Mouse (Mus musculus) left cerebral cortex, adult 18-20 months (tissue): ENCODE measurements around the gene Shank1. TPM values are rescaled to one million over a fixed set of nuclear protein-coding genes. Genes with fewer than 3 reads are reported as not detected.
"Not testable (repeated sequence)": the region's sequence is repeated elsewhere in the genome, so short reads cannot be mapped to it uniquely, and the experiment has no call there.

Experiments used
- DNase-seq, 2 experiments: peaks; one replicate each; pipeline ENCODE4 v3.0.0; 2021 to 2022; ENCODE audit warnings: low spot score in 2 of 2, mixed read lengths in 1 of 2
- long read RNA-seq, 2 experiments: library from polyadenylated mRNA; stranded (forward); transcript quantifications; one replicate each; pipeline ENCODE4 v2.0.0; 2021
- total RNA-seq, 2 experiments: library from RNA; stranded (reverse); gene quantifications; 2 replicates each; pipeline ENCODE4 v1.2.3; 2021

Gene Shank1
- 100 to 1,000 TPM; 519 to 589 TPM for total RNA-seq
- long read RNA-seq, experiment 1, partial matches to known transcripts, result 14 of 63 reads
- long read RNA-seq, experiment 1, other reads (novel, unspliced or antisense), result 49 of 63 reads
- long read RNA-seq, experiment 2, partial matches to known transcripts, result 9 of 40 reads
- long read RNA-seq, experiment 2, other reads (novel, unspliced or antisense), result 31 of 40 reads

DNA sequence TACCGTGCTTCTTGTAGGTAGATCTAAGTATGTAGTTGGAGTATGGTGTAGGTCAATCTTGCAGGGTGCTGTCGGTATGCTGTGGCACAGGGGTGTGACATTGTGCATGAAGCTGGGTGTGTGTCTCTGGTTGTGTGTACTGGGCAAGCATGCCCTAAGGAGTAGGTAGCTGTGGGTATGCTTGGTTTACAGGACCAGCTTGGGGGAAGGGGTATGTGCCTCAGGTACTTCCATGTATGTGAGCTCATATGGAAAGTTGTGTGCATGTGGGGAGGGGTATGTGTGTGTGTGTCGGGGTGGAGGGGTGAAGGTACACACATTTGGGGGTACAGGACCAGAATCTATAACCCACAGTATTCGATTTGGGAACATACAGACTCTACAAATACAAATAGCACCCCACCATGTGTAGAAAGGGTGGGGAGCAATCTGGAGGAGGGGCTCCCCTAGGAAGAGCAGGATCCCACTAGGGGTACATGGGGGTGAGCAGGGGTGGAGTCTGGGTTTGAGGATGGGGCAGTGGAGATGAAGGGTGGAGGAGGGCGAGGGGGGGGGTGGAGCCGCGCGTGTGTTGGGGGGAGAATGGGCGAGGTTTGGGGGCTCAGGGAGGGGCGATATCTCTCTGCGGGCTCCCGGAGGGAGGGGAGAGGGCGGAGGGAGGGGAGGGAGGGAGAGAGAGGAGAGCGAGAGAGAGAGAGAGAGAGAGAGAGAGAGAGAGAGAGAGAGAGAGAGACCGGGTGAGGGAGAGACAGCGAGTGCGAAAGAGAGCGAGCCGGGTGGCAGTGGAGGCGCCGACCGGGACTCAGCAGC, at the start of gene Shank1:
Gene Shank1, plus strand, starts transcription at position 779 of the 810 bp plus-strand sequence.
- no peak for DNase-seq

DNA sequence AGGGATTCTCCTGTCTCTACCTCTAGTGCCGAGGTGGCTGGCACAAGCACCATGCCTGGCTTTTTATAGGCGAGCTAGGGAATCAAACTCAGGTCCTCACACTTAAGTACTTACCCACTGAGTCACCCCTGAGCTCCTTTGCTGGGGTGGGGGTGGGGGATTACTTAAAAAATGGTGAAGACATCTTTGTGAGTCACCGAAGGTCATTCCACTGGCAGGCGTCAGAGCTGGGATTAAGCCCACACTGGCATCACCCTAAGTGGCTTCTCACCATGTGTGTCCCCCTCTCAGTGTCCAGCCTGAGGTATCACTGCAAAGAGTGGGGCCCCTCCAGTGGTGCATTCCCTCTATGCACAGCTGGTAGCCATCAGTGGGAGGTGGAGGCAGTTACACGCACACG, 49.6 kb upstream of the Shank1 start:
- DNase-seq, result no peak

DNA sequence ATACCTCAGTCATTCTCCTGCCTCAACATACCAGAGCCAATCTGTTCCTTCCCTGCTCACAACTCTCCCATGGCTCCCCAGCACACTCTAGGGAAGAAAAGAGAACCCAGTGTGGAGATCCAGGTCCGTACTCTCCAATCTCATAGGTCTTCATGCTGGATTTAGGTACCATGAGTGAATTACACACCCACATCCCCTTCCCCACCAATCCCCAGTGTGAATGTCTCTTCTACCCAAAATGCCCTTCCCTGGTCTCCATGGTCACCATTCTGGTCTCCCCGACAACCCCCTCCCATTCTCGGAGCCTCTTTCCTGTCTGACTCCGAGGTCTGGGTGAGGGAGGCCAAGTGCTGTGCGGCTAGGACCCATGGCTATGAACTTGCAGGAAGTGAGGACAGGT, 48.9 kb upstream of the Shank1 start, which contains the start of gene Gm15517:
Gene Gm15517, plus strand, starts transcription at position 301 of the 400 bp plus-strand sequence.
- no peak for DNase-seq

DNA sequence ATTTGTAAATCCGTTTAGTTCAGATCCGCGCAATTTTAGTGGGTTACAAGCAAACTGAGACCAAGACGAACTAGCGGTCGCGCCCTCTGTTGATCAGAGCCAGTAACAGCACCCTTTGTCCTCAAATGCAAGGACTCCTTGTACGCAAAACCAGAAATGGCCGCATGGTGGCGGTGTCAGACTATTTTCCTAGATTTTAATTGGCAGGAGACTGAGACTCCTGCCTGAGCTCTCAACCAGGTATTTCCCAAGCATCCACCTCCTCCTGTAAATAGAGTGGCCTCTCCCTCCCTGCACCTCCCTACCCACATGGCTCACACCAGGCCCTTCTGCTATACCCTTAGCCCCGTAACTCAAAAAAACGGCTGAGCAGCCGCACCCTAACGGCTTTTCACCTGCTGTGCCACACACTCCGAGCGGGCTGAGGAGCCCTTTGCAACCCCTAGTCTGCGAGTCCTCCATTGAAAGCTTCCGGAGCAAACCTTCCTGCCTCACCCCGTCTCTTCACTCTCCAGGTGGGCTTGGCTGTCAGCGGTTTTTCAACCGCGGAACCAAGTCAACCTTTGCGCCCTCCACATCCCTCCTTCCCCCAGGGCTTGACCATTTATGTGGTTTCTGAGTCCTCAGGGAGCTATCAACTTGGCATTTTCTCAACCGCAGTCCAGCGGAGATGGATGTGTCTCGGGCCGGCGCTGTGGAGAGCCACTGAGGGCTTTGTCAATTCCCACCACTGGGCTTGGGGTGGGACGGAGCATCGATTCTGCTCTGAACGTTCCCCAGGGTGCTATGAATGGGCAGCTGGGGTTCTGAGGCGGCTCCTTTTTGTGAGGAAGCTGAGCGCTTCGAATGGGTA, 47.0 kb upstream of the Shank1 start:
- DNase-seq, result peak; percentile 96 to 99

DNA sequence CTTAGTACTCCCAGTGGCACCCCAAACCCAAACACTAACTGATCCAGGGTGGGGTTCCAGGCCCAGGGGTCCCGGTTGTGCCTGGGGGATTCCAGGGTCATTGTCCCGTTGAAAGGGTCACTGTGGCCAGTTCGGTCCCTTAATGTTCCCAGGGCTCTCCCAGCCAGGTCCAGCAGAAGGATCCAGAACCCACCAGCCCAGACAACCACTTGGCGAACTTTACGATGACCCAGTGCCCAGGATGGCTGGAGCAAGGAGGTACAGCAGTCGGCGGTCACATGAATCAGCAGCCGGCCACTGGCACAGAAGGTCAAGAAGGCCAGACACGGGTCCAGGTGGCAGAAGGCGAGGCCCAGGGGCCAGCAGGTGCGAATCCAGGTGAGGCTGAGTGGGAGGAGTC, 41.9 kb upstream of the Shank1 start:
- DNase-seq, result no peak

DNA sequence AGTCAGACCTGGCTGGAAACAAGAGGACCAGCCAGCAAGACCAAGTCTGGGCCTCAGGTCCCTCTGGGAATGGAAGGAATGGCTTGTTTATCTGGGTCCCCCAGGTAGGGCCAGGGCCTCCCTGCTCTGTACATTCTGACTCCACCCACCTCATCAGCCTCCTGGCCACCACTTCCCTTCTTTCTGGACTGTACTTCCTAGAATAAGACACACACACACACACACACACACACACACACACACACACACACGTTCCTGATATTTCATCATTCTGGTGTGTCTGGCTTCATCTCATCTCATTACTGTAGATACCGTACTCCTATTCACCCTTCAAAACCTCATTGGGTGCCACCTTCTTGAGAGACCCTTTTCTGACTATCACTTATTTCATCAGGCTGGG, 40.7 kb upstream of the Shank1 start:
- DNase-seq, result no peak

DNA sequence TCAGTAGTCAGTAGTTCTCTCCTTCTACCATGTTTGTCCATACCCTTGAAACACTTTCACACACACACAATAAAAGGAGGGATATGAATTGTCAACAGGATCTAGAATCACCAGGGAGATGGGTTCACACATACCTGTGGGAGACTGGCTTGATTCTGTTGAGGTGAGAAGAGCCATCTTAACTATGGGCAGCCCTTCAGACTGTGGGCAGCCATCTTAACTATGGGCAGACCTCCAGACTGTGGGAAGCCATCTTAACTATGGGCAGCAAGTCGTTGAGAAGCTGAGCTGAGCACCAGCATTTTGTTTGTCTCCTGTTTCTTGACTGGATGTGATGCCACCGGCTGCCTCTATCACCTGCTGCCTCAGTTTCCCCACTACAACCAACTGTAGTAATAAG, 38.7 kb upstream of the Shank1 start:
- DNase-seq, result no peak

DNA sequence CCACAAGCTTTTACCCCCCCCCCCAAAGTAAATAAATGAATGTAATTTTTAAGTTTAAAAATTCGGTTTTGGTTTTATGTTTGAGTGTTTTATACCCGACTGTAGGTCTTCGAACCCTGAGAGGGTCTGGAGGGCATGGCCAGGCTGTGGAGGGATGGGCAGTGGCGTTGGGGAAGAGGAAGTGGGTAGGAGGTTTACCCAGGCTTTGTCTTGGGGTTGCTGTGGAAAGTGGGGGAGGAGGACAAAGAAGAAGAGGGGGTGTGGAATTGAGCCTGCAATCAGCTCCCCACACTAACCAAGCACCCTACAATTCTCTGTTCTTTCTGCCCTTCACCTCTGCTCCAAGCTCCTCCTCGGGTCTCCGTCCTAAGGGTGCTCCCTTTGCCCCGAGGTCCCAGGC, 37.5 kb upstream of the Shank1 start:
- DNase-seq, result no peak

DNA sequence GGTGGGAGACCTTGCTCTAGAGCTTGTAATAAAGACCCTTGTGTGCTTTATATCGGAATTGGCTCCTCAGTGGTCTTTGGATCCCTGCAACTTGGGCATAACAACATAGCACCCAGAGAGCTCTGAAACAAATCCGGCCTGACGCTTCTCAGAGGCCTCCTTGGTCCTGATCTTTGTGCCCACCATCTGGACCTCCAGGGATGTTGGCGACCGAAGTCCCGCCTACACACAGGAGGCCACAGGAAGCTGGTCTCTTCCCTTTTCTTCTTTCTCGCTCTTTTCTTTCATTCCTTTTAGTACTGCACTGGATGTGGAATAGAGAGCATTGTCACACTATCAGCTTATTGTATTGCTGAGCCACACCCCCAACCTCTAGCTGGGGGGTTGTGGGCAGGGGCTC, 36.6 kb upstream of the Shank1 start:
- DNase-seq, result no peak

DNA sequence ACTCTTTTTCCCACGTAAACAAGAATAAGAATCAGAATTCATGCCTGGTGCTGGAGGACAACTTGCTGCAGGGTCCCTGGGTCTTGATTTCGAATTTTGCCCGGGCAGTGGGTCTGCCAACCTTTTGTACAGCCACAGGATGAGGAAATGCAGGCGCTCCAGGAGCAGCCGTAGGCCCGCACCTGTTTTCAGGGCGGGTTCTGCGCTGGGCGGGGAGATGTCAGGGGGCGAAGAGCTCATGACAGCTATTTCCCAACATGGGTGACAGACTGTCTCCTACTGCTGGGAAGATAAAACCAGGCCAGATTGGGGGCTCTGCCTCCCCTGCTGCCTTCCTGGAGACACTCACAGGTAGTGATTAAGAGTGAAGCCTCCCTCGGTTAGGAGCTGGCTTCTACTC, 36.0 kb upstream of the Shank1 start:
- no peak for DNase-seq

DNA sequence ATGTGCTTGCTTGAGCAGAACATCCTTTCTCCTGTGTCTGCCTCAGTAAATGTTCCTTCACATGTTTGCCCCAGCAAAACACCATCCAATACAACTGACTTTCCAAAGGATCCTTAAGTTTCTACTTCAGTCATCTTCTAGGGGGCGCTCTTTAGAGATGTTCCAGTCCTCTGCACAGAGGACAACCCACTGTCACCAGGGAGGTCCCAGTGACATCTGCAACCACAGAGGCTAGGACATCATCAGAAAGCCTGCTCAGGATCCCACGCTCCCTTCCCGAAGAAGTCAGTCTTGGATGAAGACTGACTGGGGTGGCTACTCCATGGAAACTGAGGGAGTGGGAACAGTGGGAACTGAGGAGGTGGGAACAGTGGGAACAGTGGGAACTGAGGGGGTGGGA, 34.5 kb upstream of the Shank1 start:
- DNase-seq, result no peak

DNA sequence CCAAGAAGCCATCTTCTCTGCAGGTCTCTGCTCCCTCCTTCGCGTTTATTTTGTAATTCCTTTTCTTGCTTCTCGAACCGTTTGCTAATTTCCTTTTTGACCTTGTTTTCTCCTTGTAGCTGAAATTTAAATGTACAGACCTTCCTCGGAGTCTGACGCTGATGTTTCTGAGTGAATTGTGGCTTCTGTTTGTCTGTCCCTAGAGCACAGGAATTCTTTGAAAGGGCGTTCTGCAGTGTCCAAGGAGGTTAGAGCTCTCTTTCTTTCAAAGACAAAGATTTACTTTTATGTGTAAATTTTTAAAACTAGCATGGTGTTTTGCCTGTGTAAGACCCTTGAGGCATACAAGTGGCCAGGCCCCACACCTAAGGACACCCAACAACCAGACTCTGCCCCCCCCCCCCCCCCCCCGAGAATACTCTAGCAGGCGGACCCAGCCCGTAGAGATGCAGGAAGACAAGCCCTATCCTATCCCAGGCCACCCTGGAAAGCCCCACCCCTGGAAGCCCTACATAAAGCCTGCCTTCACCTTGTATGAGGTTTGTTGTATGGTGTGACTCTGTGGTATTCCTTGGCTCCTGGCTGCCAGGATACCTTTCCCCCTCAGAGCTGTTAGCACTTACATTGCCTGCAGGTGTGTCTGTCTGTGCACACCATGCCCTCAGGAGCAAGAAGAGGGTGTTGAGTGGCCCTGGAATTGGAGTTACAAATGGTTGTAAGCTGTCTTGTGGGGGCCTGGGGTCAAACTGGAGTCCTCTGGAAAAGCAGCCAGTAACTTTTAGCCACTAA, 33.4 kb upstream of the Shank1 start:
- DNase-seq, result no peak

DNA sequence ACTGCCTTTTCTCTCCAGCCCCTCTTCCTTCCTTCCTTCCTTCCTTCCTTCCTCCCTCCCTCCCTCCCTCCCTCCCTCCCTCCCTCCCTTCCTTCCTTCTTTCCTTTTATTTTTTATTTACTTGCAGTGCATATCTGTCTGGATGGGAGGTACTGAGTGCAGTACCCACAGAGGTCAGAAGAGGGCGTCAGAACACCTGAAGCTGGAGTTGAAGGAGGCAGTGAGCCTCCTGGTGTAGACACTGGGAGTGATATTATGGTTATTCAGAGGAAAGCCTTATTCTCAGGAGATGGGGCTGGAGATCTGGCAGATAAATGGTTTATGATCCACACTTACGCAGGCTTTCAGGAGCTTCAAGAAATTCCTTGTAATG, 32.8 kb upstream of the Shank1 start:
- peak; percentile 66 to 80 for DNase-seq

DNA sequence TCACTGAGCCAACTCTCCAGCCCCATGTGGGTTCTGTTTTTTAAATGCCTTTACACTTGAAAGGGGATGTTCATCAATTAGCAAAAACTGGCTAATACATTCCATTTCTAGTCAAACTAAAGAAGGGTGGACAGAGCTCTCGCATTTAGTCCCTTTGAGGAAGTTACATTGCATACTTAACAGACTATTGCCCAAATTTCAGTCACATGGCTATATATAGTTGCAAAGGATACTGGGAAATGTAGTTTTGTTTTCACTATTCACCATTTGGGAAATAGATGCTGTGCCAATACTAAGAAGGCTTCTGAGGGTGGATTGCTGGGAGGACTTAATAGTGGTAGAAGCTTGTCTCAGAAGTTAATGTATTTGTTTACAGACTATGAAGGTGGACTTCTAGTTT, 29.1 kb upstream of the Shank1 start:
- no peak for DNase-seq

DNA sequence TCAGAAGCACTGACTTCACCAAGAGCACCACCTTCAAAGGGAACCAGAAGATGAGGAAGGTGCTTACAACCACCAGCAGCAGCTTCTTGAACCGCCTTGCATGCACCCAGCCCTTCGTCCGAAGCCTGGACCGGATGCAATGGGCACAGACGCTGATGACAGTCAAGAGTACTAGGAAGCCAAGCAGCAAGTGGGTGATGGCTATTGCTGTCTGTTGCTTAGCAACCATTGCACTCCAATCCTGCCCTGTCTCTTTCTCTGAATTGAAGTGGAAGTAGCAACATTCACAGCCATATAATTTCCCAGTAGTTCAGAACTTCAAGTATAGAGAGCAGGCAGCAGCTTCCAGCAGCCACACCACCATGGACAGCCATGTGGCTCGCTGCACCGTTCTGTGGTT, 28.5 kb upstream of the Shank1 start:
- DNase-seq, result no peak

DNA sequence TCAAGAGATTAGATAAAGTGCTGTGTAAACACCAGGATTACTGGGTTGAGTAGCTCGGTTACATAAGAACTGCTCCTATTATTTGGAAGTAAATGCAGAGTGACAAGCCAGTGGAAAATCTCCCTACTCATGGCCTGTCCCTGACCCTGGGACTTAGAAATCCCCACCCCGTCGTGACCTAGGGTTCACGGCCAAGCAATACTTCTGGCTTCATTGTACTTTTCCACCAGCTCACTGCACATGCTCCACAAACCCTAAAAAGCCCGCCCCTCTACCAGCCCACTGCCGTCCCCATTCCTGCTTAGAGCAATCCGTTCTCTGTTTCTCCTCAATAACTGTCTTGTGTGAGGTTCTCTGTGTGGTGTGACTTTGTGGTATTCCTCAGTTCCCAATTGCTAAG, 22.3 kb upstream of the Shank1 start:
- DNase-seq, result no peak

DNA sequence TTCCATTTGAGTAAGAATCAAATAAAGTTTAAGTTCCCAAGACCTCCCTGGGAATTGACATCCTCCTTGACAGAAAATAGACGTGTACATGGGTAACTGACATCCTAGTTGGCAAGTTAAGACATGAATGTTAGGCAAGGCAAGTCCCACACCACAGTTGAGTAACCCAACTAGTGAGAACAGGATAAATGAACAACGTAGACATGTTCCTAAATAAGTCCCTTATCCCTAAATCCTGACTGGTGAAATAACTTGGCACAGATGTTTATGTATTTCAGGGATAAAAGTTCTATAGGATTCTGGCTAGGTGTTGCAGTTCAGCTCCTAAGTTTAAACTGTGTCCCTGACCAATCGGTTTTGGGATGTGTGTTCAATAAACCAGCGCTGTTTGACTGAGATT, 19.1 kb upstream of the Shank1 start:
- no peak for DNase-seq

DNA sequence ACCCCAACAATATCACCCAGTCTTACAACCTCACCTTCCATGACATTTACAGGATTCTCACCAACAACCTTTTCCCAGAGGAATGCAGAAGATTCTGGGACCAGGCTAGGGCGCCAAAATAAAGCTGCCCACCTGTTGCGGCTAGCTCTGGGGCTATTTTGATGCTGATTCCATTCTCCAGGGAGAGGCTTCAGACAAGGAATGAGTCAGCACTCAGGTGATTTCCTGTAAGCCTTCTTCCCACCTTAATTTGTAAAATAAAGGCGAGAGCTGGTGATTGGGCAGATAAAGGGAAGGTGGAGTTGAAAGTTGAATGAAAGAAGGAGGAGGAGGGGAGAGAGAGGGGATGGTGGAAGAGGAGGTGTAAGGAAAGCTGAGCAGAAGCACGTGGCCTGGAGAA, 18.6 kb upstream of the Shank1 start:
- no peak for DNase-seq

DNA sequence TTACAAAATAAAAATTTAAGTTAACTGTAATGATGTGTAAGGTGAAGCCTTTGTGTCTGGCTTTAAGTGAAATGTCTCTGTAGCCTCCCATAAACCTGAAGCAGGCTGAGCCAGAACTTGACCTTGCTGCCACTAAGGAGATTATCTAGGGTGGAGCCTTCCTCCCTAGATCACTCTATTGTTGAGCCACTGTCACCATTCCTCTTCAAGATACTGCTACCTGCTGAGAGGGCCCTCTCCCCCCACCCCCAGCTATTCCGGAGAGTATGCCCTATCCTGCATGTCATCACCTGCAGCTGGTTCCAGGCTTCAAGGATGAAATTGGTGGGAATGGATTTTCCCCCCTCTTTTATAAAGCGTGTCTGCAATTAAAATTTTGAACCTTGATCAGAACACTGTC, 12.6 kb upstream of the Shank1 start:
- DNase-seq, result not testable (repeated sequence)

DNA sequence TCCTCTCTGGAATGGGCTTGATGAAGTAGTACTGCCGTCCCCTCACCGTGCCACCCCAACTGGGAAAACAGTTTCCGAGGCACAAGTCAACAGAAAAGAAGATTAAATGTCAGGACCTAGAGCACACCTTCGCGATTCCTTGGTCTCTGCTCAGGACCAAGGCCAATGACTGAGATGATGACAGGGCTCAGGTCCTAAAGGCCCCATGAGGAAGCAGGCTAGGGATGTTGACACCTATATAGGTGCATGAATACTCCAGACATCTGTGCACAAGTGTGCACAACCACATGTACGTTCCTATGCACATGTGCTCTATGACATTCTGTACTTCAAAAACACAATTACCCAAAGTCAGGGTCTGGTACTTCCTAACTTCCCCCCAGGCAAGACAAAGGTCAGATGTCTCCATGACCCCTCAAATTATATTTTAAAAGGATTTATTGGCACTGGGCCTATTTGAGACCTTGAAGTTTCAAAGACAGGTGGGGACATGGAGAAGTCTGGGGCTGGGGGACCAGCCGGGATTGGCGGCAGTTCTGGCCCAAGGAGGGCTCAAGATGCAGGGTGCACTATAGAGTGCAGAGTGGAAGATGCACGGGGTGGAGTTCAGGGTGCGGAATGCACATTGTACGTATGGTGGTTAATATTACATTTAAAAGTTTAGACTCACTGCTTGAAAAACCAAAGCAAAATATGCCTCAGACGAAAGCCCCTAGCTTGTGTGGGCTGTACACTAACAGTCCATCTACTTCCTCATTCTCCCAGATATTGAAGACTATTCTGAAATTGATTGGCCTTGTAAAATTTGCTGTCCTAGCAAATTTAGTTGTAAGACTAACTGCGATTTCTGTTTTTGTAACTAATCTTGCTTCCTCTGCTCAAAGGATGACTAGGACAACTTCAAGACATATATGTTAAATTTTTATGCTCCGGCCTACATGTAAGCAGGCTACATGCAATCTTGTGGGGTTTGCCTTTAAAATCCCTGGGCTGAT, 6.4 kb upstream of the Shank1 start:
- DNase-seq, result no peak
